Mouse (Mus musculus): Measurements from ENCODE around the gene Nadsyn1.

DNA sequence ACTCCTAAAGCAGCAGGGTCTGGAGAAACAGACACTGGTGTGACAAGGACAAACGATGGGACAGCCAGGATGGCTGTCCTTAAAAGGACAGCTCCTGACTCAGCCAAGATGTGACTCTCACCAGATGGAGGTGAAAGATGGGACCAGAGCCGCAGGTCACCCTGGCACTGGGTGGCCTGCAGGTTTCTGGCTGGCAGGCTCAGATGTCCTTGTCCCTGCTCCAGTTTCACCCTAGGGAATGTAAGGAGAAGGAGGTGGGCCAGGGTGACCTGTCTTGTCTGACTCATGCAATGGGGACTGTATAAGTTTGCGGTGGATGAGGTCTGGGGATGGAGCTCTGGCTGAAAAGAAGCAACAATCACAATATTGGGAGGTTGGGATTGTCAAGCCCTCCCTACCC is 70.0 kb downstream of the Nadsyn1 start:
- no peak for TF ChIP-seq CTCF (IDR thresholded peaks at IDR 0.05; ENCODE audit: low read depth)
- no peak for TF ChIP-seq EP300 (optimal IDR thresholded peaks at IDR 0.05)
